Mouse (Mus musculus): Measurements from ENCODE around the gene Tmem14a. TPM values are rescaled to one million over a fixed set of nuclear protein-coding genes. Genes with fewer than 3 reads are reported as not detected.
"Not testable (repeated sequence)": the region's sequence is repeated elsewhere in the genome, so short reads cannot be mapped to it uniquely, and the experiment has no call there.

Tmem14a gene
- 51.4 and 55.9 TPM in 2 replicates for polyA plus RNA-seq (2012; rRNA removed)

DNA sequence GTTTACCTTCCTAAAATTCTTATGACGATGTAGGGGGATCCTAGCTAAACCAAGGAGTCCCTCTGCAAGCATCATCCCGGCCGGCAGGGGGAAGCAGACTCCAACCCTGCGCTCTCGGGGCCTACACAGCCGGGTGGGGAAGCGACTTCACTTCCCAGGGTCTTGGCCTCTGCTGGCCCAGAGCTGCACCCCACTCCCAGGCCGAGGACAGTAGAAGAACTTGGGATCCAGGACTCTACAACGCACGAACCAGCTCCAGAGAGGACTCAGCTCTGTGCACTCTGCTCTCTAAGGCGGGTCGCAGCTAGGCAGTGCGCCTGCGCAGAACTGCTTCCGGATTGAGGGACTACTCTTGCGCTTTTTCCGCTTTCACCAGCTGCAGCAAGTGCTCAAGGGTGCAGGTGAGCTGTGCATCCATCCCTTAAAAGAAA, at the start of gene Tmem14a:
TSS of gene Tmem14a (plus strand) at position 87 of the 431 bp plus-strand sequence.
- peak; percentile 64 to 93 for DNase-seq (ENCODE audit: extremely low spot score in 1 of 2, low spot score in 1 of 2)

DNA sequence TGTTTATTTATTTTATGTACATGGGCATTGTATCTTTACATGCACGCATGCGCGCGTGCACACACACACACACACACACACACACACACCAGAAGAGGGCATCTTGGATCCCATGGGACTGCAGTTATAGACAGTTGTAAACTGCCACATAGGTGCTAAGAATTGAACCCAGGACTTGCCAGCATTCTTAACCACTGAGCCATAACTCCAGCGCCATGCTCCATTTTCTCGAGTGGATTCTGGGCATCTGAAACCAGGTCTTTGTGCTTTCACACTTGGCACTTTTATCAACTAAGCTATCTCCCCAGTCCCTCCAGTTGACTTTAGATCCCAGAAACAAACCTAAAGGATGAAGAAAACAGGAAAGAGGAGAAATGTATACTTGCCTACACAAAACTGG, 33.2 kb upstream of the Tmem14a start:
- DNase-seq (ENCODE audit: extremely low spot score in 1 of 2, low spot score in 1 of 2) = no peak

DNA sequence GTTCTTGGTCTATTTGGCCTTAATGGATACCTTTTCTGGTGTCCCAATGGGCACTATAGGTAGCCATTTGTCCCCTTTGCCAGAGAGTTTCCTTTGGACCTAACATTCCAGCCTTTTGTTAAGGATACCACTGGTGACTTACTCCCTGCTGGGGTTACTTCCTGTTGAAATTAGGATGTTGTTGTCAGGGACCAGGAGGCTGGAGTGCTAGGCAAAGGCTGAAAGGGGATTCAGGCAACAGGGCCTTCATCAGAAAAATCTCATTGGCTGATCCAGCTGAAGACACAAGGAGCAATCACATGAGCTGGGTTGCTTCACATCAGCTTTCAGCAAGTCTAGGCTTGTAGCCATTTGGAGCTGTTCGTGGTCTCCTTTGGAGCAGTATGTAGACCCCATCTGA, 12.1 kb upstream of the Tmem14a start:
- no peak for DNase-seq (ENCODE audit: extremely low spot score in 1 of 2, low spot score in 1 of 2)

DNA sequence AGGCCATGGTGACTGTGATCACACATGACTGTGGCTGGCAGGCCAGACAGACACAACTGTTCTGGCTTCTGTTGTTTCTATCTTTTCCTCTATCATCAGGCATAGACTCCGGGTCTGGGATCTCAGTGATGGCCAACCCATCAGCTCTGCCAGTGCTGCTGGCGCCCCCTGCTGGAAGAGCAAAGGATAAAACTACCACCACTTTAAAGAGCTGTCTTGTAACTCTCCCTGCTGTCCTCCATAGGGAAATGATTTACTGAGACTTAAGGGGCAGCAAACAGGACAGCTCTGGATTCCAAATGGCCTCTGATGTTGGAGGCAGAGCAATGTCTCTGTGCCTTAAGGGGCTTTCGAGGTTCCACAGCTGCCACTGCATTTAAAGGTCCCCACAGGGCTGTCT, 4.8 kb upstream of the Tmem14a start:
- not testable (repeated sequence) for DNase-seq (ENCODE audit: extremely low spot score in 1 of 2, low spot score in 1 of 2)

DNA sequence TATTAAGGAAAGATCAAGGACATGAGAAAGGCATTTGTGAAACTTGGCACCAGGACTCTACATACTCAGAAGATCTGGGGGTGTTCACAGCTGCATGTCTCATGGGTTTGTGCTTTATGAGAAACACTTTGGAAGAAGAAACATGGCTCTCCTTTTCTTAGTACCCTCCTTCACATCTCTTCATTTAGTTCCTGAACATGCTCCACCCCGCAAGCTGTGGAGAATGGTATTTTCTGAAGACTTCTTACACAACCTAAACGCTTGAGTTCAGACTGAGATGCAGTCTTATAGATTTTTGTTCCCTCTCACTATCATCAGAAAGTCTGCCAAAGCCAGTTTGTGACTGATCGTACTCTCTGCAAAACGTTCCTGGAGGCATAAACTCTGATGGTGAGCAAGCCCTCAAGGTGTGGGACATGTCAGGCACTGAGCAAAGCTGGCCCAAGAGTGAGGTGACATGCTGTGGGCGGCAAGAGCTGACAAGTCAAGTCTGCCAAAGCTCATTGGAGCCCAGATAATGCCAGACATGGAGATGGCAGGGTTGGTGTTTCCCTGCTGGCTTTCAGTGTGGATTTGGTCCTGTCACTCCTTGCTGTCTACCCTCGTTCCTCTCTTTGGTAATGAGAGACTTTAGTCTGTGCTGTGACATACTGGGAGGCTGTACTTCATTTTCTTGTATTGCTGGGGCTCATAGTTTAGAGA, 4.2 kb upstream of the Tmem14a start:
- DNase-seq (ENCODE audit: extremely low spot score in 1 of 2, low spot score in 1 of 2) = peak; percentile 40 to 44

DNA sequence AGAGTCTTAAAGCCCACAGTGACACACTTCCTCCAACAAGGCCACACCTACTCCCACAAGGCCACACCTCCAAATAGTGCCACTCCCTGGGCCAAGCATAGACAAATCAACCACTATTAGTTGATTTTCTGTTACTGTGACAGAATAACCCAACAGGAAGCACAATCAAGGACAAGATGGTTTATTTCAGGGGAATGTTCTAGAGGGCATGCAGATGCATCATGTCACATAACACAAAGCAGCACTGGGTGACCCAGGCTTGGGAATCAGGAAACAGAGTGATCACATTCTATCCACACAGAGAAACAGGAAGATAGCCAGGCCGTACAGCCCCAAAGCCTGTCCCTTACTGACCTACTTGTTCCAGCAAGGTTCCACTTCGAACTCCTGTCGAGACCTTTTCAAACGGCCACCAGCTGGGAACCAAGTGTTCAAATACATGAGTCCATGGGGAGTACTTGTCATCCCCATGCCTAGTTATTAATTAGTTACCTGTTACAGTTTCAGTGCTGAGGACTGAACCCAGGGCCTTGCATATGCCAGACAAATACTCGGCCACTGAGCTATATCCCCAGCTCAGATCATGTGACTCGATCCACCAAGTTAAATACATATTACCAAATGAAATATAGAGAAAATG, 9.5 kb downstream of the Tmem14a start:
- no peak for DNase-seq (ENCODE audit: extremely low spot score in 1 of 2, low spot score in 1 of 2)

DNA sequence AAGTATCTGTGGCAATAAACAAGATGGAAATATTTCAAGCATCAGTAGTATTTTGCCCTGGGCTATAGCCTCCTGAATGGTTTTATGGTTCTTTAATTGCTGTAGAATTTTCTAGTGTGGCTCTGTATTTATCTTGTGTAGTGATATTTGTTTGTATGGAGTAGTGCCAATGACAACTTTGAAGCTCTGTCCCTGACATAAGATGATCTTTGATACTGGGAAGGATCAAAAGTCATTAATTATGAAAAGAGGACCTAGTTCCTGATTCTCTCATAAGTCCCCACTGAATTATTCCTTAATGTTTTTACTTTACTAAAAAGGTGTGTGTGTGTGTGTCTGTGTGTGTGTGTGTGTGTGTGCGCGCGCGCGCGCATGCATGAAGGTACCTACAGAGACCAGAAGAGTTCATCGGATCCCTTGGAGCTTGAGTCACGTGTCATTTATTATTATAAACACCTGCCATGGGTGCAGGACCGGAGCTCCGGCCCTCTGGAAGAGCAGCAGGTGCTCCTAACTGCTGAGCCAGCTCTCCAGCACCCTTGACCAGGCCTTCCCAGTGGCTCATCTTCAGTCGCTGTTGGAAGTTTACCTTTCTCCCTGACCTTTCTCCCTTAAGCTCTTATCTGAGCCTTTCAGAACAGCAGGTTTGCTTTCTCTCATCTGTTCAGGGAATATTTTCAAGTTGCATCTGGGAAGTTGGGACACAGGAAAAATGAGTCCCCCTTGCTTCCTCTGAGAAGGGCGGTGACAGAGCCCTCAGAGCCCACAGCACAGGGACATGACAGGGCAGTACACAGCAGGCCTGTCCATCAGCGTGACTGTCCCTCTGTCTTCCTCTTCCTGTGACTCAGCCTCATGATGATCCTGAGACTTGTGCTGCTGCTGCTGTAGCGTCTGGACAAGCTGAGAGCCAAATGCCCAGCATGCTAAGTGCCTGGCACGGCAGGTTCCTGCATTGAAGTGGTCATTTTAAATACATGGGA, 10.7 kb downstream of the Tmem14a start:
- DNase-seq (ENCODE audit: extremely low spot score in 1 of 2, low spot score in 1 of 2) = not testable (repeated sequence)

DNA sequence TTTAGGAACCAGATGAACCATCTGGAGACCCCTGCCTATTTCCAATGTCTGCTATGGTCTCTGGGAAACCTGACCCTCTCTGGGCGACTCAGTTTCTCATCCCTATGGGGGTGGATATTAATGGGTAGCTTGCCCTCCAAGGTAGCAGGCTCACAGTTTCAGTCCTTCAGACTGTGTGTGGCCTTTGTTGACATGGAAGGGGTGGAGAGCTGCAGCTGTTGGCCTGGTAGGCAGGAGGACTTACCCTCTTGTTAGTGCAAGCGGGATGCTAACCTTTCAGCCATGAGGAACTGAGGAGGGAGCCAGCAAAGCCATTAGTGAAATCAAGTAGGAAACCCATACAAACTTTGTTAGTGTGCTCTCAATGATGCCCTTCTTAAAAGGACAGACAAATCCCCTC, 12.0 kb downstream of the Tmem14a start:
- no peak for DNase-seq (ENCODE audit: extremely low spot score in 1 of 2, low spot score in 1 of 2)

DNA sequence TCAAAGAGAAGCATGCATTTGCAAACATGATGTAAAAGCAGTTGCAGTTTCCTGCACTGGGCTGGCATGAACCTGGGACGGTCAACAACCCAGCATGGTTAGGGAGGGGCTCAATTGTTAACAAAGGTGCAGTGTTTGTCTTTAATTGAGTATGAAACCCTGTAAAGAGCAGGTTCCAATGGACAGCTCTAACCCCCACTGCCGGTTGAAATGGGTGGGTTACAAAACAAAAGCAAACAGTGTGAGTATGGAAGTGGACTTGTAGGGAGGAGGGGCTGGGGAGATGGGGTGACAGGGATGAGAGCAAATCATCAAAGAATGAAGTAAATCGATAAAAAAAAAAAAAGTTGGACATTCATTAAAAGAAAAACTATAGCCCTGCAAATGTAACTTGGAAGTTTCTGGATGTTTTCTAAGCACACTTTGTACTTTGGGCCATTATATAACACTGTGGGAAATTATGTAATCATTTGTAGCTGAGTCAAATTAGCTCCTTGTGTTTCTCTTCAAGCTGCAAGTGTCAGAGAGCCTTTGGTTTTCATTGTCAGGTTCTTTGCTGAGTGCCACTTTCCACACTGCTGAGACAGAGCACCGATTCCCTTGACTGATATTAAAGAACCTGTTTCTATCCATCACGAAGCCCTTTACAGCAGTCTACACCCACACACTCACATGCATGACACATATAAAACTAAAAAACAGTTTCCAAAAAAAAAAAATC, 13.5 kb downstream of the Tmem14a start:
- DNase-seq (ENCODE audit: extremely low spot score in 1 of 2, low spot score in 1 of 2) = peak in 1 of 2 experiments; percentile 63

DNA sequence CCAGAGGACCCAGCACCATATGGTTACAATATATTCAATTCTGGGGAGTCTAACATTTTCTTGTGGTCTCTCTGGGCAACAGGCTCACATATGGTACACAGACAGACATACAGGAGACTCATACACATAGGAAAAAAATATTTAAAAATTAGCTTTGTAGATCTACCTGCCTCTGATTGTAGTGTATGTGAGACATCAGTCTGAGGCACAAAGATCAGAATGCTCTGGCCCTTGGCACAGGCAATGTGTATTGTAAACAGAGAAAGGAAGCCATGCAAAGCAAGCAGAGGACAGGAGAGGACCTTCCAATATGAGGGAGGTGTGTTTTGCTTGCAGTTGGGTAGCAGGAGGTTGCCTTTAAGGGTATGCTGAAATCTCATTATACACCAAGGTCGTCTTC, 14.1 kb downstream of the Tmem14a start:
- DNase-seq (ENCODE audit: extremely low spot score in 1 of 2, low spot score in 1 of 2) = no peak

DNA sequence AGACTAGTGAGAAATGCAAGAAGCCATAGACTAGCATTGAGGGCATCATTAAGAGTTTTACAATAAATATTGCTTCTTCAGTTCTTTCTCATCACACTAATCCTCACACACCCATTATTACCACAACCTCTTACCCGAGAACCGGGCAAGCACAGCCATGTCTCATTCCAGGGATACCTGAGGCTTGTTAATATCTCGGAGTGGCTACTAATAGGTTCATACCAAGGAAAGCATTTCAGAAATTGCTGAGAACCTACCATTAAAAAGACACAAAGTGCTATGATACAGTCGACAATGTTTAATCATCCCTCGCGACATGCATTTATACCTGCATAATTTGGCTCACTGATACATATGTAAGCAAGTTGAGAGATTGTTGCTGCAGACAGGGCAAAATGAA, 17.0 kb downstream of the Tmem14a start:
- DNase-seq (ENCODE audit: extremely low spot score in 1 of 2, low spot score in 1 of 2) = no peak

DNA sequence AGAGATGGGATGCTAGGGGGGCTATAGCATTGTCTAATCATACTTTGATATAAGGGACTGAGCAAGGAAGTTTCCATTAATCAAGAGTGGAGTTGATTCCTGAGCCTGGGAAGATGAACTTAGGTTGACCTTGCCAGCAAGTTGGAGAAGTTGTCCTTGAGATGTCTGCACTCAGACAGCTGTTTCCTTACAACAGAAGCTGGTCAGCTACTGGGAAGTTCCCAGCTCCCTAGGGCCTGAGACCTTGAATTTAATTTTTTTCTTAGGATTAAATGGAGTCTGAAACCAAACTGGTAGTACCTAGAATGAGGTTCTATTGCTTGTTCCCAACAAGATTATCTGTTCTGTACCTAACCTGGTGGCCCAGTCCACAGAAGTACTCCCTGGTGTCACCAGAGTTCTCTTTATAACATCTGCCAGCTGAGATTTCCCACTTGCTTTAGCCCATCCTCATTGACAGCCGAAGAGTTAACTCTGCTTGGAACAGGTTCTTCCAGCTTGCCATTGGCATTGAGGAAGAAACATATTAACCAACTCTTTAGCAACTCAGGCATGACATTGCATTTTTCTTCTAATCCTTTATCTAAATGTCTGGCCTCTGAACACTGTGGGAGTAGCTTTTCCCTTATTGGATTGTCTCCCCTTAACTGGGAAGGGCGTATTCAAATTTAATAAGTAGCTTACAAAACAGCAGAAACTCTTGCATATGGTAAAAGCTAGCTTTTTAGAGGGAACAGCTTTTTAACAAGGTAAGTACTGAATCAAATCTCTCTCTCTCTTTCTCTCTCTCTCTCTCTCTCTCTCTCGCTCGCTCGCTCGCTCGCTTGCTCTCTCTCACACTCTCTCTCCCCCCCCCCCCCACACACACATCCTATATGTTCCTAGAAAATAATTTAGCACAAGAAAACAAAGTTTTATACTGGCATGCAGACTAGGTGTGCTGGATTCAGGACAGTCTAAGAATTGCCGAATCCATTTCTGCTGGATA, 21.8 kb downstream of the Tmem14a start, which contains the start of gene Gsta3:
TSS of gene Gsta3 (plus strand) at position 679 of the 988 bp plus-strand sequence.
- no peak for DNase-seq (ENCODE audit: extremely low spot score in 1 of 2, low spot score in 1 of 2)

DNA sequence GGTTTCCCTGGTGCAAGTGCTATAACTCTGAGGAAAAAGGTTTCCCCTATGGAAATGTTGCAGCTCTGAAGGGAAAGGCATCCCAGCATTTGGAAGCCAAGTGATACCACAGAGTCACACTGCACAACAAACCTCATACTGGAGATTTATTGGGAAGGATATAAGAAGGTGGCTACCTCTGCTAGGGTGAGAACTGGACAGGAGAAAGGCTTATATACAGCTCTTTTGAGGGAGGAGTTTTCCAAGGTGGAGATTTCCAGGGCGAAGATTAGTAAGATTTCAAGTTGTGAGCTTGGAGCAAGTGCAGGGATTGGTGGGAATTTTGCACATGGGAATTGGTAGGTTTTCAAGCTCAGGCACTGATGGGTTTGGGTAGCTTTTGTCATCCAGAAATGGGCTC, 22.7 kb downstream of the Tmem14a start:
- DNase-seq (ENCODE audit: extremely low spot score in 1 of 2, low spot score in 1 of 2) = no peak

DNA sequence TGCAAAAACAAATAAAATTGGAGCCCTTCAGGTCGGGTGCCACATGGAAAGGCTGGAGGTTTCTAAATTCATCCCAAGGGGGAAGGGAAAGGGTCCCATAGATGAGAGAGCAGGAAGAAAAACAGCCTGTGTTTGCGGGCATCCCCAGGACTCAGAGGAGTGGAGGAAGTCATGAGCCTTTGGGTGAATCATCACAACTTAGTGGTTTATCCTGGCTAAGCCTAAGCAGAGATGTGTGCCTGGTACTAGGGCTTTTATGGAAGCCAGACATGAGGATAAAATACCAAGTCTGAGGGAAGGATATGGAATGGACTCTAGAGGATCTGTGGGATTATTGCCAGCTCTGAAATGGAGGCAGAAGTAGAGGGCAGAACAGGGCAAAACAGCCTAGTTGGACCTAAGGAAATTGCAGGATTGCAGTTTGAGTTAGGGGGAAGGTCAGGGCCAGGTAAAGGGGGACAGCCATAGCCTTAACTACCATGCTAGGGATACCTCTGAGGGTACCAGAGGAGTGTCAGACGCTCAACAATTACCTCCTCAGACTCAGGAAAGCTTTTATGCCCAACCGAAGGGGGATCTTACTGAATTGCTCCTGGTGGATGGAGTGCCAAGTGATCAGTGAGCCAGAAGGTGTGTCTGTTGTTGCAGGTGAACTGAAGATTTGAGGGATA, 26.1 kb downstream of the Tmem14a start:
- no peak for DNase-seq (ENCODE audit: extremely low spot score in 1 of 2, low spot score in 1 of 2)

DNA sequence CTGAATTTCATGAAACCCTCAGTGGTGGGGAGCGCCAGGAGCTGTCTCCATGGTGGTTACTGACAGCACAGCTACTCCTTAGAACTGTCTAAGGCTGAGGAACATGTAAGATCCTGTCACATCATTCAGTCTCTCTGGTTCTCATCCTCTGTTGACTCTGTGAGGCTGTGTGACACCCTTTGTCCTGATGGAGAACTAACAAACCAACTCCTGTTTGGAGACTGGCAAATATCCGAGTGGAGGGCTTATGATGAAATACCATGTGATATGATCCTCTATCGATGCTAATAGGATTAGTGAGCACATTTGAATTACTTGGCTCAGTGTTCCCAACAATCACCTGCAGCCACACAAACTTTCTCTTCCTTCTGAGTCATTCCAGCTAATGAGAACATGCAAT, 27.8 kb downstream of the Tmem14a start:
- DNase-seq (ENCODE audit: extremely low spot score in 1 of 2, low spot score in 1 of 2) = no peak

DNA sequence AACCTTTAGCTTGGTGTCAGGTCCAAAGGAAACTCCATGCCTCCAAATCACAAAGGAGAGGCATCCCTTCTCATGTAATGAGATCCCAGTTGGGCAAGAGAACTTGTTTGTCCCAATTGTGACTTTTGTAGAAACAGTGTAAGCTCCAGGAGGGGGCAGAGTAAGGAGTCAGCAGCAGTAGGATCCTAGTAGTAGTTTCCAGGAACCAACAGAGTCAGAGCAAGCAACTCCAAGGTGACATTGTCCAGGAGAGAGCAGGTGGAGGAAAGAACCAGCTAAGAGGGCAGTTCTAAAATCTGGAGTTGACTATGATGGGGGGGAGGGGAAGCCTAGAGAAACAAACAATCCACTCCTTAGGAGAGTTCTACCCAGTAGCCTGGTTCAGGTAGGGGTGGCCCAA, 29.5 kb downstream of the Tmem14a start:
- no peak for DNase-seq (ENCODE audit: extremely low spot score in 1 of 2, low spot score in 1 of 2)

DNA sequence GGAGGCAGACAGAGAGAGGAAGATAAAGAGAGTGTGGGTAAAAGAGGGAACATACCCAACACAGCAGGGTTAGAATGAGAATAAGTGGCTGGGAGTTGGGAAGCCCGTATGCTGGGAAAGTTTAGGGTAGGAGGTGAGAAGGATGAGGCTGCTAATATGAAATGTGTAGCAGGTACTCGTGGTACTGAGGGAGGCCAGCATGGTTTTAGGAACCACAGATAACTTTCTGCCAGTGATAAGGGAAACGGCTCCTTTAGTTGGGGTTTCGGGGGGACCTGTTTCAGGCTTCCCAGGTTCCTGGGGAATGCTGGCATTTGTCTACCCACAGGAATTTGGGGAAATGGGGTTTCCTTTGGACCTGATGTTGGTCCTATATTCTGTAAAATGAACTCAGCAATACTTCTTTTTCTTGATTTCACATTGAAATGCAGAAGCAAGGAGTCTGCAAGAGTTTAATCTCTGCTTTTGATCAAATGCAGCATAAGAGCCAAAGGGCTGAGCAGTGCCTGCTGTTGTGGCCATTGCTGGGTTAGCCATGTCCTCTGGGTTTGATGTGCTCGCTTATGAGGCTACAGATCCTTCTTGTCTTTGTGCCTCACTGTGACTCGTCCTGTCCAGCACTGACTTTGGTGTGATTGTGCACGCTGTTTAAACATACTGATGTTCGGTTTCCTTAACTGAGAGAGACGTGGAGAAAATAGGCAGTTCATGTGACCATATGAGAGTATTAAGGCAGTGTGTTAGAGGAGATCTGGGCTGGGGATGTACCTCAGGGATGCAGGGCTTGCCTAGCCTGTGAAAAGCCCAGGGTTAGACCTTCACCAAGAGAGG, 30.4 kb downstream of the Tmem14a start:
- DNase-seq (ENCODE audit: extremely low spot score in 1 of 2, low spot score in 1 of 2) = peak in 1 of 2 experiments; percentile 20

DNA sequence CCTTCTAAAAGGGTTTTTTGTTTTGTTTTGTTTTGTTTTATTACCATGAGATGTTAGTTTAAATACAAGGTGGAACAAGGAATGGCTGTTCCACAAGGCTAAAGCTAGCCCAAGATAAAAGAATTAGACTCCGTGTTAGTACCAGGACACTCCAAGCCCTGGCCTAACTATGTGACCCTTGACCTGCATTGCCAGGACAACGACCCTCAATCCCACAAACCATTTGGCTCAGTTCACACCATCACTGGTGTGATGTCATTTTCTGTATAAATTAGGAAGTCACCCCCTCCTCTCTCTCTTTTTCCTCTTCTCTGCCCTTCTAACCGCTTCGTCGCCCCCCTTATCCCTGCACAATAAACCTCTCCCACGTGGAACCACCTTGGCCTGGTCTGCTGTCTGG, 33.3 kb downstream of the Tmem14a start:
- DNase-seq (ENCODE audit: extremely low spot score in 1 of 2, low spot score in 1 of 2) = no peak
